Mouse (Mus musculus): ENCODE data around the gene Defb35.

- TF ChIP-seq CTCF (conservative IDR thresholded peaks at IDR 0.05; ENCODE audit: low read length) (no peak), NANOG (IDR thresholded peaks at IDR 0.05; ENCODE audit: borderline replicate concordance, low read length) (no peak), POU5F1 (IDR thresholded peaks at IDR 0.05; ENCODE audit: borderline replicate concordance, low read length) (no peak)
Observed at GRCm38 (mm10) chr8:21946462-21946861, 8.3 kb downstream of the Defb35 start, which contains the start of gene Defb13.
